10 mouse cellular contexts compared by ENCODE assay signal in genomic region chr11:21082711-21083110, GRCm38 (mm10). TPM values are rescaled to one million over a fixed set of nuclear protein-coding genes. Genes with fewer than 3 reads are reported as not detected.
DNase-seq lines count a peak whose midpoint lies in the region; ATAC-seq and TF ChIP-seq lines count a peak whose summit lies in the region.
"Had no signal": no experiment of that assay in that cellular context is flagged by ENCODE, and none has a peak within 500 bp of the region (broad histone marks: within the 10 kb centered on the region; RNA-seq: fewer than 3 reads in every experiment).

No protein-coding gene starts in this region.

- no peak overlapping the region for H3K27ac ChIP-seq in kidney, adult 2 months (ENCODE audit: insufficient read depth, low read depth, low read length)
- H3K27ac ChIP-seq in midbrain, embryonic 11.5 days (ENCODE audit: low read depth, low read length), result no peak overlapping the region
- H3K27ac ChIP-seq in forebrain, embryonic 13.5 days, result no peak overlapping the region
- H3K27ac ChIP-seq: neural tube, embryonic 12.5 days had no signal

- no peak overlapping the region for H3K9ac ChIP-seq in midbrain, embryonic 11.5 days (ENCODE audit: low read length)
- no peak overlapping the region for H3K9ac ChIP-seq in forebrain, embryonic 13.5 days
- H3K9ac ChIP-seq: neural tube, embryonic 12.5 days had no signal

- H3K4me2 ChIP-seq in midbrain, embryonic 11.5 days, result no peak overlapping the region
- H3K4me2 ChIP-seq in forebrain, embryonic 13.5 days, result no peak overlapping the region
- H3K4me2 ChIP-seq: neural tube, embryonic 12.5 days had no signal

- no peaks in the 10 kb centered on the region for H3K9me3 ChIP-seq in midbrain, embryonic 11.5 days (ENCODE audit: control insufficient read depth, low read length)
- no peaks in the 10 kb centered on the region for H3K9me3 ChIP-seq in forebrain, embryonic 13.5 days (replicated peaks)
- H3K9me3 ChIP-seq: neural tube, embryonic 12.5 days had no signal

- H3K4me1 ChIP-seq in kidney, adult 2 months (ENCODE audit: control insufficient read depth, insufficient read depth, low read length), result no peaks in the 10 kb centered on the region
- H3K4me1 ChIP-seq in midbrain, embryonic 11.5 days (ENCODE audit: control insufficient read depth, insufficient read depth, low read length), result no peaks in the 10 kb centered on the region
- H3K4me1 ChIP-seq in forebrain, embryonic 13.5 days, result no peaks in the 10 kb centered on the region
- H3K4me1 ChIP-seq: neural tube, embryonic 12.5 days had no signal

- no peak for TF ChIP-seq CTCF in kidney, adult 2 months (conservative IDR thresholded peaks at IDR 0.05; ENCODE audit: insufficient read depth, insufficient read length, low read depth, low read length)

- no peaks in the 10 kb centered on the region for H3K27me3 ChIP-seq in kidney, adult 2 months (replicated peaks; ENCODE audit: control insufficient read depth, insufficient read depth, low read length)
- H3K27me3 ChIP-seq in midbrain, embryonic 11.5 days (ENCODE audit: control insufficient read depth, insufficient read depth, low read length), result no peaks in the 10 kb centered on the region
- no peaks in the 10 kb centered on the region for H3K27me3 ChIP-seq in forebrain, embryonic 13.5 days
- H3K27me3 ChIP-seq: neural tube, embryonic 12.5 days had no signal

- no peaks in the 10 kb centered on the region for H3K36me3 ChIP-seq in kidney, adult 2 months (ENCODE audit: control insufficient read depth, insufficient read depth, low read length)
- H3K36me3 ChIP-seq in midbrain, embryonic 11.5 days (ENCODE audit: control insufficient read depth, insufficient read depth, low read length), result no peaks in the 10 kb centered on the region
- H3K36me3 ChIP-seq in forebrain, embryonic 13.5 days (ENCODE audit: poor library complexity, severe bottlenecking), result no peaks in the 10 kb centered on the region
- H3K36me3 ChIP-seq: neural tube, embryonic 12.5 days had no signal

- no peak for TF ChIP-seq POLR2A in kidney, adult 2 months (IDR thresholded peaks at IDR 0.05; ENCODE audit: low read depth, low read length)

- WGBS in kidney, adult 2 months, result 53% methylated on average over 2 of the region's 2 CpGs
- WGBS in midbrain, embryonic 11.5 days, result 58% methylated on average over 2 of the region's 2 CpGs
- WGBS in forebrain, embryonic 13.5 days, result 68% methylated on average over 2 of the region's 2 CpGs

- peak; percentile 12 for DNase-seq in kidney, adult 2 months
- DNase-seq in kidney, postnatal 14 days, result no peak
- DNase-seq in heart, postnatal 4 days, result peak; percentile 20
- DNase-seq in midbrain, embryonic 11.5 days (ENCODE audit: low spot score, missing footprints), result no peak
- DNase-seq in right cerebral cortex, postnatal 36 days (ENCODE audit: low spot score in 2 of 2), result no peak
- DNase-seq: cerebellum, adult 11 months had no signal

- H3K4me3 ChIP-seq in kidney, adult 2 months (ENCODE audit: insufficient read depth, low read depth, low read length), result no peak overlapping the region
- no peak overlapping the region for H3K4me3 ChIP-seq in midbrain, embryonic 11.5 days (ENCODE audit: low read depth, low read length)
- no peak overlapping the region for H3K4me3 ChIP-seq in forebrain, embryonic 13.5 days
- H3K4me3 ChIP-seq: neural tube, embryonic 12.5 days had no signal

- peak; percentile 90 for ATAC-seq in activated CD4-positive, CD25-positive, alpha-beta regulatory T cell, adult 4 months
- ATAC-seq in megakaryocyte, adult 5-6 weeks (ENCODE audit: poor library complexity, severe bottlenecking), result peak; percentile 89
- no peak for ATAC-seq in midbrain, embryonic 11.5 days (ENCODE audit: low FRiP score)
- ATAC-seq in forebrain, embryonic 13.5 days, result no peak

RNA-seq across cellular contexts. Expression of gene Peli1, which starts 8.4 kb away (rescaled TPM):
- 8.5 and 8.8 TPM in 2 replicates for polyA plus RNA-seq in kidney, adult 2 months (2012; rRNA removed)
- 10 to 100 TPM; 55.7 to 80.7 TPM for polyA plus RNA-seq in activated CD4-positive, CD25-positive, alpha-beta regulatory T cell, adult 4 months (2017; shearing (Covaris generic))
- 10 to 100 TPM; 23.4 to 25.0 TPM for total RNA-seq in heart, postnatal 4 days (2021)
- total RNA-seq in megakaryocyte, adult 5-6 weeks (2015), result 48.8 and 50.4 TPM in 2 replicates
- total RNA-seq in megakaryocyte, adult 5-6 weeks (2017), result 29.0 and 40.9 TPM in 2 replicates
- polyA plus RNA-seq in midbrain, embryonic 11.5 days (2014; fragmentation: Nextera tagmentation; extraction: Ambion mirVana), result 108 and 113 TPM in 2 replicates
- 99.0 and 106 TPM in 2 replicates for polyA plus RNA-seq in forebrain, embryonic 13.5 days (2015; fragmentation: Nextera tagmentation; extraction: Ambion mirVana)

Comparison
In these comparisons a context has a peak if more than half of its experiments do, and no peak if none do; other contexts are left out.
1. DNase-seq: peak in kidney, adult 2 months (single experiment) and heart, postnatal 4 days (single experiment); none in kidney, postnatal 14 days (single experiment), midbrain, embryonic 11.5 days (single experiment) and right cerebral cortex, postnatal 36 days (0 of 2).
2. ATAC-seq: peak in activated CD4-positive, CD25-positive, alpha-beta regulatory T cell, adult 4 months (single experiment) and megakaryocyte, adult 5-6 weeks (single experiment); none in midbrain, embryonic 11.5 days (single experiment) and forebrain, embryonic 13.5 days (single experiment).